Mouse (Mus musculus) heart, embryonic 12.5 days (tissue): ENCODE data around the gene Adamts5. TPM values are rescaled to one million over a fixed set of nuclear protein-coding genes. Genes with fewer than 3 reads are reported as not detected.

Experiments used
- ATAC-seq: fragments of 200-750 bp; cut with Nextera tagmentation; 2 replicates; pipeline ENCODE4 v1.8.0; 2017; ENCODE audit warnings: moderate TSS enrichment, moderate library complexity; ENCODE audit not compliant: insufficient number of reproducible peaks, low FRiP score
- H3K27ac ChIP-seq: fragments of 300-500 bp; sonication (generic); 2 replicates; pipeline ENCODE4 v1.5.1; 2016; ENCODE audit warnings: mild to moderate bottlenecking, moderate library complexity; ENCODE audit not compliant: poor library complexity, severe bottlenecking
- H3K27me3 ChIP-seq: fragments of 300-500 bp; sonication (generic); replicated peaks from 2 replicates; pipeline ENCODE4 v1.6.1; 2016; ENCODE audit warnings: mild to moderate bottlenecking, moderate library complexity
- H3K36me3 ChIP-seq: fragments of 300-500 bp; sonication (generic); 2 replicates; pipeline ENCODE4 v1.6.1; 2016; ENCODE audit warnings: mild to moderate bottlenecking, moderate library complexity
- H3K4me1 ChIP-seq: fragments of 300-500 bp; sonication (generic); replicated peaks from 2 replicates; pipeline ENCODE4 v1.6.1; 2016; ENCODE audit warnings: mild to moderate bottlenecking
- H3K4me2 ChIP-seq: fragments of 300-500 bp; sonication (generic); 2 replicates; pipeline ENCODE4 v1.6.1; 2016; ENCODE audit warnings: mild to moderate bottlenecking, moderate library complexity
- H3K4me3 ChIP-seq: fragments of 300-500 bp; sonication (generic); 2 replicates; pipeline ENCODE4 v1.5.1; 2016; ENCODE audit warnings: mild to moderate bottlenecking
- H3K9ac ChIP-seq: fragments of 300-500 bp; sonication (generic); 2 replicates; pipeline ENCODE4 v1.6.1; 2016; ENCODE audit warnings: mild to moderate bottlenecking, moderate library complexity
- H3K9me3 ChIP-seq: fragments of 300-500 bp; sonication (generic); replicated peaks from 2 replicates; pipeline ENCODE4 v1.6.1; 2016; ENCODE audit warnings: mild to moderate bottlenecking, moderate library complexity
- WGBS: fragments of 180-500 bp; shearing (Covaris S2); methylation state at CpG from one replicate; pipeline ENCODE4 v1.1.7; 2016; 5-methylcytosine and 5-hydroxymethylcytosine counted together
- polyA plus RNA-seq: library from polyadenylated mRNA; unstranded; fragments of >200 nt; fragmentation: Nextera tagmentation; extraction: Ambion mirVana; gene quantifications from 2 replicates; pipeline ENCODE4 v1.2.1, GENCODE M21; 2016

Adamts5 gene
- polyA plus RNA-seq = 4.6 TPM in 2 replicates

DNA sequence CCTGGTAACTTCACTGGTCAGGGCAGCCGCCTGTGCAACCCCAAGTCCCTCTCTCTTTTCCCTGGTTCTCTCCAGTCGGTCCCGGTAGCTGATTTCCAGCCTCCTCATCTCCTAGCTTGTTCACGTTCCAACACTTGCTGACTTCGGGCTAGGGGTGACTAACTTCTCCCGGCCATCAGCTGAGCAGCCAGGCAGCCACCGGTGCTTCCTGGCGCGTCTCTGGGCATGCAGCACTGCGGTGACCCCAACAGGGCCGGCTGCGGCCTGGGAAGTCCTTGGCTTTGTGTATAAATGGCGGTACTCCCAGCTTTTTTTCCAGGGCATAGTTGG lies at the start of gene Adamts5:
Gene Adamts5 (minus strand): TSS at position 248 of the 330 bp plus-strand sequence.
- 6% methylated on average over 13 of the region's 13 CpGs for WGBS

DNA sequence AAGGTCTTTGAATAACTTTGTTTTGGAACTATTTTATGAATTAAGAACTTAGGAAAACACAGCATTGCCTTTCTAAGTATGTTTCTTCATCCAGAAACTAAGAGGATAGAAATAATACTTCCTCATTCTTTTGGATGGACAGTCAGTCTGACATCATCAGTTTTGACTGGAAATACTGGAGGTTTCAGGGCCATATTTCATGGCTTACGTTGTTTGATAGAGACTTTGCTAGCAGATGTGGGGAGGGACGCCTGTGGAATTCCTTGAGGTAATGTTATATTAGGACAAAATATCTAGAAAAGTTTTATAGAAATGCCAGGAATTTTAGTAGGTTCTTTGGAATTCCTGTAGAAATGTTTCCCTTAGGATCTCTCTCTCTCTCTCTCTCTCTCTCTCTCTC lies 48.7 kb upstream of the Adamts5 start:
- 67% methylated on average over 2 of the region's 2 CpGs for WGBS

More for the DNA sequence above, at the start of gene Adamts5:
- Histone ChIP-seq H3K9ac (peak within 1 kb of the TSS; percentile 74), H3K36me3 (no peaks in the 10 kb centered on the region), H3K4me1 (peaks cover 17% of the 10 kb centered on the region), H3K27ac (peak within 1 kb of the TSS; percentile 68), H3K4me3 (peak within 1 kb of the TSS; percentile 65), H3K4me2 (peak within 1 kb of the TSS; percentile 99), H3K27me3 (0 out of 2 replicates have a peak, but pooled peaks cover 4% of the 10 kb centered on the region), H3K9me3 (no peaks in the 10 kb centered on the region)
- 0 out of 2 replicates have a peak, but pooled peaks have one; percentile 38 for ATAC-seq

GRCm38 (mm10) chr16:85926004-85926403 lies 24.4 kb upstream of the Adamts5 start:
- no peaks in the 10 kb centered on the region for H3K36me3 ChIP-seq
- 92% methylated on average over 5 of the region's 5 CpGs for WGBS
- no peaks in the 10 kb centered on the region for H3K4me1 ChIP-seq
- H3K4me3 ChIP-seq = no peak overlapping the region
- H3K9ac ChIP-seq = no peak overlapping the region
- ATAC-seq = no peak
- H3K4me2 ChIP-seq = no peak overlapping the region
- H3K27me3 ChIP-seq = no peaks in the 10 kb centered on the region
- H3K27ac ChIP-seq = no peak overlapping the region
- no peaks in the 10 kb centered on the region for H3K9me3 ChIP-seq

More for the DNA sequence above, 48.7 kb upstream of the Adamts5 start:
- H3K36me3 ChIP-seq = no peaks in the 10 kb centered on the region
- H3K9me3 ChIP-seq = no peaks in the 10 kb centered on the region
- no peak overlapping the region for H3K4me2 ChIP-seq
- no peak for ATAC-seq
- no peak overlapping the region for H3K4me3 ChIP-seq
- no peaks in the 10 kb centered on the region for H3K27me3 ChIP-seq
- H3K27ac ChIP-seq = no peak overlapping the region
- H3K4me1 ChIP-seq = no peaks in the 10 kb centered on the region
- H3K9ac ChIP-seq = no peak overlapping the region

DNA sequence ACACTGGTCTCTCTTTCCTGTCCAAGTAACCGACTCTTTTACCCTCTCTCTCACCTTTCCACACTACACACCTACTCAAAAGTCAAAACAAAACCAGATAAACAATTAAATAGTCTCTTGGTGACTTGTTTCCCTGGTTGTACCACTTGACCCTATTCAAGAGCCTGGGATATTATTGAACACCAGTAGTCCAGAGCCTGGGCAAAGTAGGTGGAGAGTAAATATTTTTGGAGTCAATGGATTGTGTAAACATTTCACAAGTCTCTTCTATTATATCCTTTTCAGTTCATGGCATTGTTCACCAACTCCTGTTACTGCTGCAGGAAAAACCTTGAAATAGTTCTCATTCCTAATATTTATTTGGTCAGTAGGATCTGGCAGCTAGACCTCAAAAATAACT lies 20.8 kb upstream of the Adamts5 start:
- no peaks in the 10 kb centered on the region for H3K9me3 ChIP-seq
- no peaks in the 10 kb centered on the region for H3K27me3 ChIP-seq
- H3K4me2 ChIP-seq = no peak overlapping the region
- H3K4me3 ChIP-seq = no peak overlapping the region
- H3K9ac ChIP-seq = no peak overlapping the region
- no peaks in the 10 kb centered on the region for H3K36me3 ChIP-seq
- 48% methylated on average over 1 of the region's 1 CpGs for WGBS
- no peaks in the 10 kb centered on the region for H3K4me1 ChIP-seq
- no peak for ATAC-seq
- H3K27ac ChIP-seq = no peak overlapping the region

DNA sequence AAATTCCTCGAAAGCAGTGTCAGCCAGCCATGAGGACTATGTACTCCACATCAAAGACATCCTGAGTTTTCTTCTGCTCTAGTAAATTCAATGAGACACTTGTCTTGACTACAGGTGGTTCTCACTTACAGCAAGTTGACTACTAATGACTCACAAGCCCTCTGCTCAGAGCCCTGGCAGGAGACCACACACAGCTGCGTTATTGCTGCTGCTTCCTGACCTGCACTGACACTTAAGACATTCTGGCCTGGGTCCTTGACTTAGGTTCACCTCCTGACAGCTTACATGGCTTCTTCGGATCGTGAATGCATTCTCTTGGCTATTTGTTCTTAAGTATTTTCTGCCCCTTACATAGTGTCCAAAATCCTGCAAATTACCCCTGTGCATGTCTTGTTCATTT lies 18.5 kb upstream of the Adamts5 start:
- Histone ChIP-seq H3K27me3 (no peaks in the 10 kb centered on the region), H3K4me2 (no peak overlapping the region), H3K4me1 (no peaks in the 10 kb centered on the region), H3K27ac (no peak overlapping the region), H3K4me3 (no peak overlapping the region), H3K36me3 (no peaks in the 10 kb centered on the region), H3K9me3 (no peaks in the 10 kb centered on the region), H3K9ac (no peak overlapping the region)
- 79% methylated on average over 4 of the region's 4 CpGs for WGBS
- no peak for ATAC-seq

- peak overlapping the region; percentile 99 for H3K4me2 ChIP-seq
- peak overlapping the region; percentile 74 for H3K9ac ChIP-seq
- WGBS = under 1% methylated on average over 51 of the region's 51 CpGs
- H3K9me3 ChIP-seq = no peaks in the 10 kb centered on the region
- peak overlapping the region; percentile 68 for H3K27ac ChIP-seq
- H3K4me1 ChIP-seq = peaks cover 17% of the 10 kb centered on the region
- H3K36me3 ChIP-seq = no peaks in the 10 kb centered on the region
- peak; percentile 58; the same call in 1 of the 2 replicates for ATAC-seq
- H3K27me3 ChIP-seq = 0 out of 2 replicates have a peak, but pooled peaks cover 4% of the 10 kb centered on the region
- H3K4me3 ChIP-seq = peak overlapping the region; percentile 65
Measured at GRCm38 (mm10) chr16:85900702-85901580, 687 bp downstream of the Adamts5 start.

- no peaks in the 10 kb centered on the region for H3K36me3 ChIP-seq
- peak overlapping the region; percentile 99 for H3K4me2 ChIP-seq
- no peaks in the 10 kb centered on the region for H3K9me3 ChIP-seq
- H3K27ac ChIP-seq = 0 out of 2 replicates have a peak overlapping the region, but pooled peaks have one; percentile 31
- peaks cover 17% of the 10 kb centered on the region for H3K4me1 ChIP-seq
- ATAC-seq = peak; percentile 51
- 1% methylated on average over 45 of the region's 45 CpGs for WGBS
- peak overlapping the region; percentile 65 for H3K4me3 ChIP-seq
- peak overlapping the region; percentile 74 for H3K9ac ChIP-seq
- H3K27me3 ChIP-seq = 0 out of 2 replicates have a peak, but pooled peaks cover 4% of the 10 kb centered on the region
Measured at GRCm38 (mm10) chr16:85899790-85900587, 1.6 kb downstream of the Adamts5 start.

DNA sequence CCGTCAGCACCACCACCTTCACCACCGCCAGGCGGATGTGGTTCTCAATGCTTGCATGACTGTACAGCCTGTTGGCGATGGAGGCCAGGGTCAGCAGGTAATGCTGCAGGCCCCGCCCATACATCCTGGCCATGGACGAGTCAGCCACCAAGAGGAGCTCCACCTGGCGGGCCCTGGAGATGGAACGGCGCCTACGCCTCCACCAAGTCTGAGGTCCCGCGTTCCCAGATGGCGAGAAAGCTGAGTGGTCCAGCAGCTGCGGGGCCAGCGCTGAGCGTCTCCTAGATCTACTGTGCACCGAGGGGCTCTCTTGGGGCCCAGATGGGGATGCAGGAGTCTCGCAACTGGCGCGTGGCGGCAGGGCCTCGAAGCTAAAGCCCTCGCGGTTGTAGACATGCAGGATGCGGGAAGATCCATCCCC lies 2.3 kb downstream of the Adamts5 start:
- 13% methylated on average over 25 of the region's 25 CpGs for WGBS
- peak; percentile 34; the same call in 1 of the 2 replicates for ATAC-seq

GRCm38 (mm10) chr16:85898816-85899215 lies 2.8 kb downstream of the Adamts5 start:
- no peak for ATAC-seq
- H3K27me3 ChIP-seq = 0 out of 2 replicates have a peak, but pooled peaks cover 4% of the 10 kb centered on the region
- H3K4me1 ChIP-seq = peaks cover 17% of the 10 kb centered on the region
- no peak overlapping the region for H3K9ac ChIP-seq
- 57% methylated on average over 10 of the region's 10 CpGs for WGBS
- H3K4me2 ChIP-seq = peak overlapping the region; percentile 99
- H3K9me3 ChIP-seq = no peaks in the 10 kb centered on the region
- H3K4me3 ChIP-seq = peak overlapping the region; percentile 65
- H3K36me3 ChIP-seq = no peaks in the 10 kb centered on the region
- no peak overlapping the region for H3K27ac ChIP-seq

More for the DNA sequence above, 2.3 kb downstream of the Adamts5 start:
- peaks cover 17% of the 10 kb centered on the region for H3K4me1 ChIP-seq
- H3K4me3 ChIP-seq = peak overlapping the region; percentile 65
- H3K36me3 ChIP-seq = no peaks in the 10 kb centered on the region
- 0 out of 2 replicates have a peak, but pooled peaks cover 4% of the 10 kb centered on the region for H3K27me3 ChIP-seq
- peak overlapping the region; percentile 74 for H3K9ac ChIP-seq
- H3K27ac ChIP-seq = no peak overlapping the region
- H3K9me3 ChIP-seq = no peaks in the 10 kb centered on the region
- H3K4me2 ChIP-seq = peak overlapping the region; percentile 99

DNA sequence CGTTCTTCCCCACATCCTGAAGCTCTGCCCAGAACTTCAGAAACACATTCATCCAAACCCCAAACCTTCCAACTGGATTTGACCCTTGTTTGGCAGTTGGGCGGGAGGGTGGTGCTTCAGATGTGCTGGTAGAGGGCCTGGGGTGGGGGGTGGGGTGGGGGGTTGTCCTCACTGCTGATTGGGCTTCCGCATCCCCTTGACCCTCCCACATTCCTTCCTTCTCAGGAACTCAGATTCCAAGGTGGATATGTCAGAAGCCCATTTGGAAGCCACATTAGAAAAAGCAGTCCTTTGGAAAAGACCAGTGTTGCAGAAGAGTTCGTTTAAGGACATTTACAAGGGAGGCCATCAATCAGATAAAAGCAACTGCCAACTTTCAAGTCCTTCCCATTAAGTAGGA lies 3.2 kb downstream of the Adamts5 start:
- H3K36me3 ChIP-seq = no peaks in the 10 kb centered on the region
- no peak overlapping the region for H3K9ac ChIP-seq
- 60% methylated on average over 4 of the region's 4 CpGs for WGBS
- H3K27ac ChIP-seq = no peak overlapping the region
- H3K4me2 ChIP-seq = peak overlapping the region; percentile 99
- peaks cover 17% of the 10 kb centered on the region for H3K4me1 ChIP-seq
- ATAC-seq = no peak
- peak overlapping the region; percentile 65 for H3K4me3 ChIP-seq
- H3K27me3 ChIP-seq = 0 out of 2 replicates have a peak, but pooled peaks cover 4% of the 10 kb centered on the region
- no peaks in the 10 kb centered on the region for H3K9me3 ChIP-seq

DNA sequence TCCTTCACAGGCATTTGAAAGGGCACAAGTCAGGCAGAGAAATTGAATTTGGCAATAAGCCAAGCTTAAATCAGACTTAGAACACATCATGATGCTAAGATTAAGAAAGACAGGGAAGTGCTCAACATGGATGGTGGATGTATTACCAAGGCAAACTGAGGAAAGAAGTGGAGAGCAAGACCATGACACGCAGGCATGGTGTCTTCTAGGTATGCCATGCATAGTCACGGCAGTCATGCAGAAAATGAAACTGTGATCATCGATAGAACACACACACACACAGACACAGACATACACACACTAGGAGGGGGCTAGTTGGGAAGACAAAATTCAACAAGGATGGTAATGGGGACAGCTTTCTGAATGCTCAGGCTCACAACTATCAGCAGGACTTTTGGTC lies 3.8 kb downstream of the Adamts5 start:
- Histone ChIP-seq H3K27me3 (0 out of 2 replicates have a peak, but pooled peaks cover 4% of the 10 kb centered on the region), H3K27ac (no peak overlapping the region), H3K4me2 (peak overlapping the region; percentile 99), H3K9ac (no peak overlapping the region), H3K36me3 (no peaks in the 10 kb centered on the region), H3K4me3 (peak overlapping the region; percentile 65; the same call in 1 of the 2 replicates), H3K4me1 (peaks cover 17% of the 10 kb centered on the region), H3K9me3 (no peaks in the 10 kb centered on the region)
- ATAC-seq = no peak
- WGBS = 85% methylated on average over 3 of the region's 3 CpGs
